Mouse (Mus musculus) liver, embryonic 14.5 days (tissue): ENCODE results near the gene Abhd17b. TPM values are rescaled to one million over a fixed set of nuclear protein-coding genes. Genes with fewer than 3 reads are reported as not detected.

Experiments
- ATAC-seq: fragments of 200-750 bp; cut with Nextera tagmentation; 2 replicates; pipeline ENCODE4 v1.8.0; 2017; ENCODE audit warnings: moderate number of reproducible peaks, mild to moderate bottlenecking, moderate library complexity; ENCODE audit not compliant: insufficient read depth
- DNase-seq, 3 experiments: peaks; one replicate each; pipeline ENCODE4 v3.0.0-alpha.2; 2012 to 2013; ENCODE audit warnings: low read depth in 3 of 3, low spot score in 3 of 3
- H3K27ac ChIP-seq: fragments of 300-500 bp; sonication (generic); 2 replicates; pipeline ENCODE4 v1.5.1; 2014; ENCODE audit warnings: moderate library complexity, mild to moderate bottlenecking, control low read depth, inconsistent platforms
- H3K27me3 ChIP-seq: fragments of 300-500 bp; sonication (generic); 2 replicates; pipeline ENCODE4 v1.6.1; 2014; ENCODE audit warnings: mild to moderate bottlenecking, low read length, moderate library complexity; ENCODE audit not compliant: control insufficient read depth, insufficient read depth
- H3K36me3 ChIP-seq: fragments of 300-500 bp; sonication (generic); replicated peaks from 2 replicates; pipeline ENCODE4 v1.6.1; 2014; ENCODE audit warnings: low read depth; ENCODE audit not compliant: control insufficient read depth, insufficient read depth
- H3K4me1 ChIP-seq, 2 experiments: fragments of 200-500 bp in 1 of 2; fragments of 300-500 bp in 1 of 2; sonication (generic) in 1 of 2; replicated peaks; 2 replicates each; pipeline ENCODE4 v1.6.1; 2012 to 2014; ENCODE audit warnings: antibody characterized with exemption in 1 of 2, inconsistent platforms in 1 of 2, low read length in 1 of 2; ENCODE audit not compliant: control insufficient read depth in 2 of 2, insufficient read depth in 2 of 2
- H3K4me2 ChIP-seq: fragments of 300-500 bp; sonication (generic); 2 replicates; pipeline ENCODE4 v1.6.1; 2014; ENCODE audit warnings: low read depth, mild to moderate bottlenecking, control low read depth, moderate library complexity
- H3K4me3 ChIP-seq, 2 experiments: fragments of 200-500 bp in 1 of 2; fragments of 300-500 bp in 1 of 2; sonication (generic) in 1 of 2; 2 replicates each; pipeline ENCODE4 v1.5.1; 2012 to 2014; ENCODE audit warnings: low read depth in 2 of 2, low read length in 2 of 2, mild to moderate bottlenecking in 2 of 2, control low read depth in 1 of 2, inconsistent platforms in 1 of 2, moderate library complexity in 1 of 2; ENCODE audit not compliant: insufficient read depth in 1 of 2
- H3K9ac ChIP-seq: fragments of 300-500 bp; sonication (generic); replicated peaks from 2 replicates; pipeline ENCODE4 v1.6.1; 2014; ENCODE audit warnings: mild to moderate bottlenecking, control low read depth, moderate library complexity
- H3K9me3 ChIP-seq: fragments of 300-500 bp; sonication (generic); 2 replicates; pipeline ENCODE4 v1.6.1; 2016; ENCODE audit warnings: low read length, mixed read lengths; ENCODE audit not compliant: control insufficient read depth
- CTCF ChIP-seq: IDR thresholded peaks from 2 replicates; pipeline ENCODE4 v1.5.1; 2016; ENCODE audit warnings: antibody characterized with exemption, low read depth, control low read depth
- EP300 ChIP-seq: IDR thresholded peaks from 2 replicates; pipeline ENCODE4 v1.6.1; 2016; ENCODE audit warnings: antibody characterized with exemption, low read depth
- WGBS: fragments of 180-500 bp; shearing (Covaris S2); extraction: QIAGEN DNeasy Blood & Tissue Kit; methylation state at CpG from one replicate; pipeline ENCODE4 v1.1.7; 2014; ENCODE audit not compliant: insufficient replicate concordance; 5-methylcytosine and 5-hydroxymethylcytosine counted together
- polyA plus RNA-seq, 2 experiments: library from polyadenylated mRNA; depleted of rRNA in 1 of 2; stranded (reverse) in 1 of 2; unstranded in 1 of 2; fragments of >200 nt; fragmentation: Nextera tagmentation in 1 of 2; extraction: Ambion mirVana in 1 of 2; gene quantifications; 2 replicates each; pipeline versions ENCODE4 v1.2.1 to v1.2.3; 2012 to 2014

The Abhd17b gene
- polyA plus RNA-seq, 2 experiments, result 3.3 to 7.0 TPM

DNA sequence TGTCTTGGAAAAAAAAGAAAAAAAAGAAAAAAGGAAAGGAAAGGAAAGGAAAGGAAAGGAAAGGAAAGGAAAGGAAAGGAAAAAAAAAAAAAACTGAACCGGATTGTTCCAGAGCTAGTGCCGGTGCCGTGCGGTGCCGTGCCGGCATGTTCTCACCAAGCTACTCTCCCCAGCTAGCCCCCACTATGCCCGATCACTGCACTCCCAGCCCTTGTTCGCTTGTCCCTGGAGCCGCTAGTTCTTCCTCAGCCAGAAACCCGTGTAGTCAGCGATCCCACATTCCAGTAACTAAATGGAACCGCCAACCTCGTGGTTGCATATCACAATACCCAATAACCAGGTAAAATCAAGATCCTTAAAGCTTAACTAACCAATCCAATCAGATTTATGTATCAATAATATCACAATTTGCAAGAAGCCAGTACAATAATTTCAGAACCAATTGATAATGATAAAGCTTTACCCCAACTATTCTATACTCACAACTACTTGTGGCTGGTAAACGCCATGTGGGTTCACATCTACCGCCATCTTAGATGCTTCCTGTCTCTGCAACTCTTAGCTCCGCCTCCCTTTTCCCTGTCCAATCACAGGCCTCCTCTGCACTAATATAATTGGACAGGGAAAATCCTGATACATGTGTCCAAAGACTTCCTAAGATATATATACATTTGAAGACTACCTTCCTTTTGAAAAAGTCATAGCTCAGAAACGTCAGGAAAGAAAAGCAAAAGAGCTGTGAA is 21.5 kb downstream of the Abhd17b start:
- no peaks in the 10 kb centered on the region for H3K36me3 ChIP-seq
- WGBS, result 86% methylated on average over 17 of the region's 17 CpGs

DNA sequence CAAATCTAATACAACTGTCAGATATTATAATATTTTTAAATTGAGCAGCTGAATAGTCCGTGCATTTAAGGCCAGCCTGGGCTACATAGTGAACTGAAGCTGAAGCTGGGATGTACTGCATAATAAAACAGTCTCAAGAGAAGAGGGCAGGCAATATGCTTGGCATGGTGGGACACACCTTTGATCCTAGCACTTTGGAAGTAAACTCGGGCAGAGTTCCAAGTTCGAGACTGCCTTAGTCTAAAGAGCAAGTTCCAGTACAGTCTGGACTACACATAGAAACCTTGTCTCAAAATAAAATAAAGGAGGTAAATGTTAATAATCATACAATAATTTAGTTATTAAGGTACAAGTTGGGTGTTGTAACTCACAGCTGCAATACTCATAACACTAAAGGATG is 27.1 kb downstream of the Abhd17b start:
- Histone ChIP-seq H3K9me3 (no peaks in the 10 kb centered on the region), H3K4me3 (no peak overlapping the region), H3K4me1 (no peaks in the 10 kb centered on the region), H3K27ac (no peak overlapping the region), H3K36me3 (no peaks in the 10 kb centered on the region), H3K27me3 (no peaks in the 10 kb centered on the region), H3K4me2 (no peak overlapping the region), H3K9ac (no peak overlapping the region)
- no peak for ATAC-seq
- TF ChIP-seq EP300, result no peak
- no peak for TF ChIP-seq CTCF
- 76% methylated on average over 3 of the region's 3 CpGs for WGBS
- no peak for DNase-seq

More for the DNA sequence above, 21.5 kb downstream of the Abhd17b start:
- H3K4me3 ChIP-seq, result no peak overlapping the region
- H3K27ac ChIP-seq, result no peak overlapping the region
- no peaks in the 10 kb centered on the region for H3K9me3 ChIP-seq
- ATAC-seq (no peak), DNase-seq (no peak)
- TF ChIP-seq EP300 (no peak), CTCF (no peak)
- no peak overlapping the region for H3K9ac ChIP-seq
- H3K27me3 ChIP-seq, result no peaks in the 10 kb centered on the region
- no peak overlapping the region for H3K4me2 ChIP-seq
- 0 out of 4 replicates have a peak, but pooled peaks cover 0 to 2% of the 10 kb centered on the region in 2 experiments for H3K4me1 ChIP-seq

DNA sequence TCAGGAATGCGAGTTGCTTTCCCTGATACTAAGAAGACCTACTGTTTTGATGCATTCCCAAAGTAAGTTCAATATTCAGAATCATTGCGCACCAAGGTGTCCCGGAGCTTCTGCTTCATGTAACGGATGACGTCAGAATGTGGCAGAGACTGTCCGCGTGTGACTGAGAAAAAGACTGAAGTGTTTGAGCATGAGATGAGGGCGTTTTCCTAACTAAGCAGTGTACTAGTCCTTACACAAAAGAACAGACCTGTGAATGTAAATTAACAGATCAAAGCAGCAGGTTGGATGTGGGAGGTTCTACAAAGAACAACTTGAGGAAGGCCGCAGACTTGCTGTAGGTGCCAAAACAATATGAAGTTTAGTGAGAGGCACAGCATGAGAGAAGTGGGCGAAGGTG is 28.0 kb downstream of the Abhd17b start:
- TF ChIP-seq EP300 (no peak), CTCF (no peak)
- 82% methylated on average over 10 of the region's 10 CpGs for WGBS
- Histone ChIP-seq H3K27me3 (no peaks in the 10 kb centered on the region), H3K9me3 (no peaks in the 10 kb centered on the region), H3K4me1 (no peaks in the 10 kb centered on the region), H3K4me3 (no peak overlapping the region), H3K36me3 (no peaks in the 10 kb centered on the region), H3K4me2 (no peak overlapping the region), H3K27ac (no peak overlapping the region), H3K9ac (no peak overlapping the region)
- ATAC-seq, result no peak
- no peak for DNase-seq

DNA sequence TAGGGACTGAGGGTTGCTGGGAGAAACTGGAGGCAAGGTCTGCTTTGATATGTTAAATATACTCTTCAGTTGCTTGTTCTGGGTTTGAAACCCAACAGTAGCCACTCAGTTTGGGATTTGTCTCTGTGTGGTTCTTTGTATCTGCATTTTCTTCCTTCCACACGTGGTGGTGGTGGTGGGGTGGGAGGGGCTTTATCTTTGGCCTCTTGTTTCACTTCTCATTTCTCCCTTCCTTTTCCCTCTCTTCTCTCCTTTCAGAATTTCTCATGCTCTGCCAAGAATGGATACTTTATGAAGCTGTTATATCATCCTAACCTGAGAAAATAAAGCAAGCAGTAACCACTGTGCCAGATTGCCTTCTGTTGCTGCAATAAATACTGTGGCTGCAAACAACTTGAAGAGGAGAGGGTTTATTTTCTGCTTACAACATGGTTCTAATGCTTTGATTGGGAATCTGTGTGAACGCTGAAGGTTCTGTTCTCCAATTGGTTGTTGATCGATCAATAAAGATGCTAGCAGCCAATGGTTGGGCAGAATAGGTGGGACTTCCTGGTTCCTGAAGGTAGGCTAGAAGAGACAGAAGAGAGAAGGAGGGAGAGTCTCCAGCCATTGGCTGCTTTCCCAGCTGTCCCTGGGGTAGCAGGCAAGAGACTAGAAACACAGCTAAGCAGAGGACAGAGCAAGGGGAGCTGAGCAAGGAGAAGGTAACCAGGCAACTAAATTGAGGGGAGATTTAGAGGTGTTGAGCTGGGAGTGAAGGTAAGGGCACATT is 60.5 kb downstream of the Abhd17b start:
- no peak overlapping the region for H3K4me3 ChIP-seq

More for the DNA sequence above, 60.5 kb downstream of the Abhd17b start:
- H3K4me1 ChIP-seq, result 0 out of 4 replicates have a peak, but pooled peaks cover 0 to 2% of the 10 kb centered on the region in 2 experiments
- H3K36me3 ChIP-seq, result no peaks in the 10 kb centered on the region
- no peaks in the 10 kb centered on the region for H3K27me3 ChIP-seq
- WGBS, result 39% methylated on average over 3 of the region's 3 CpGs
- DNase-seq, result peak in 1 of 3 experiments; percentile 26
- H3K4me2 ChIP-seq, result peak overlapping the region; percentile 11; the same call in 1 of the 2 replicates
- no peak overlapping the region for H3K27ac ChIP-seq
- TF ChIP-seq EP300 (no peak), CTCF (no peak)
- ATAC-seq, result no peak
- no peaks in the 10 kb centered on the region for H3K9me3 ChIP-seq
- H3K9ac ChIP-seq, result no peak overlapping the region
